Mouse (Mus musculus) MEL (cell line): ENCODE data around the gene Myo3b.

Source experiments
- BHLHE40 ChIP-seq: IDR thresholded peaks from 2 replicates; pipeline ENCODE4 v1.6.1; 2012; ENCODE audit warnings: low read depth, mild to moderate bottlenecking, inconsistent platforms, low read length, improper control_type of control experiment, borderline replicate concordance
- CHD1 ChIP-seq: IDR thresholded peaks from 2 replicates; pipeline ENCODE4 v1.6.1; 2012; ENCODE audit warnings: low read depth, mild to moderate bottlenecking, inconsistent platforms, low read length, improper control_type of control experiment
- CHD2 ChIP-seq: IDR thresholded peaks from 2 replicates; pipeline ENCODE4 v1.6.1; 2011; ENCODE audit warnings: low read length, improper control_type of control experiment
- CTCF ChIP-seq, 3 experiments: IDR thresholded peaks in 2 of 3; conservative IDR thresholded peaks in 1 of 3; 2 replicates each; pipeline ENCODE4 v1.5.1; 2011 to 2012; ENCODE audit warnings: low read length in 3 of 3, low read depth in 2 of 3, mild to moderate bottlenecking in 2 of 3, improper control_type of control experiment in 1 of 3, inconsistent platforms in 1 of 3, mixed read lengths in 1 of 3, moderate library complexity in 1 of 3; ENCODE audit not compliant: control insufficient read depth in 1 of 3, insufficient read depth in 1 of 3, poor library complexity in 1 of 3, severe bottlenecking in 1 of 3
- E2F4 ChIP-seq: IDR thresholded peaks from 2 replicates; pipeline ENCODE4 v1.6.1; 2011; ENCODE audit warnings: low read depth, low read length, improper control_type of control experiment, borderline replicate concordance
- EP300 ChIP-seq, 2 experiments: IDR thresholded peaks; 2 replicates each; pipeline ENCODE4 v1.6.1; 2011; ENCODE audit warnings: improper control_type of control experiment in 2 of 2, low read length in 2 of 2, low read depth in 1 of 2, mild to moderate bottlenecking in 1 of 2
- ETS1 ChIP-seq: IDR thresholded peaks from 2 replicates; pipeline ENCODE4 v1.6.1; 2012; ENCODE audit warnings: low read depth, mild to moderate bottlenecking, inconsistent platforms, low read length, improper control_type of control experiment, moderate library complexity
- HCFC1 ChIP-seq: IDR thresholded peaks from 2 replicates; pipeline ENCODE4 v1.6.1; 2012; ENCODE audit warnings: low read depth, mild to moderate bottlenecking, inconsistent platforms, low read length, improper control_type of control experiment, moderate library complexity
- KAT2A ChIP-seq: conservative IDR thresholded peaks from 2 replicates; pipeline ENCODE4 v1.6.1; 2012; ENCODE audit warnings: low read depth, low read length, improper control_type of control experiment, inconsistent platforms
- NELFE ChIP-seq: IDR thresholded peaks from 2 replicates; pipeline ENCODE4 v1.6.1; 2011; ENCODE audit warnings: low read depth, low read length, improper control_type of control experiment
- POLR2A ChIP-seq, 2 experiments: IDR thresholded peaks; 2 replicates each; pipeline ENCODE4 v1.6.1; 2011 to 2012; ENCODE audit warnings: low read length in 2 of 2, mild to moderate bottlenecking in 2 of 2, control low read depth in 1 of 2, improper control_type of control experiment in 1 of 2, low read depth in 1 of 2, moderate library complexity in 1 of 2; ENCODE audit not compliant: control insufficient read depth in 1 of 2, insufficient read depth in 1 of 2, poor library complexity in 1 of 2
- RCOR1 ChIP-seq: IDR thresholded peaks from 2 replicates; pipeline ENCODE4 v1.6.1; 2012; ENCODE audit warnings: low read depth, mild to moderate bottlenecking, inconsistent platforms, low read length, improper control_type of control experiment
- USF1 ChIP-seq: IDR thresholded peaks from 2 replicates; pipeline ENCODE4 v1.6.1; 2014; ENCODE audit warnings: low read depth, mild to moderate bottlenecking, inconsistent platforms, low read length, improper control_type of control experiment, moderate library complexity
- ZNF384 ChIP-seq: IDR thresholded peaks from 2 replicates; pipeline ENCODE4 v1.6.1; 2012; ENCODE audit warnings: low read depth, mild to moderate bottlenecking, inconsistent platforms, low read length, improper control_type of control experiment

GRCm38 (mm10) chr2:70345126-70345525, 306.2 kb downstream of the Myo3b start:
- TF ChIP-seq CHD1 (no peak), POLR2A (IDR thresholded peaks at IDR 0.05; ENCODE audit: control insufficient read depth in 1 of 2, insufficient read depth in 1 of 2, low read depth in 1 of 2, low read length in 2 of 2, poor library complexity in 1 of 2) (no peak), CHD2 (no peak), NELFE (no peak), CTCF (IDR thresholded peaks at IDR 0.05 in 2 of 3, conservative IDR thresholded peaks at IDR 0.05 in 1 of 3; ENCODE audit: control insufficient read depth in 1 of 3, insufficient read depth in 1 of 3, low read depth in 2 of 3, low read length in 3 of 3, poor library complexity in 1 of 3, severe bottlenecking in 1 of 3) (no peak), ETS1 (no peak), KAT2A (no peak), HCFC1 (no peak), EP300 (IDR thresholded peaks at IDR 0.05; ENCODE audit: low read depth in 1 of 2, low read length in 2 of 2) (no peak), BHLHE40 (no peak), USF1 (no peak), ZNF384 (no peak), E2F4 (no peak), RCOR1 (no peak)
